Mouse (Mus musculus) stomach, embryonic 16.5 days (tissue): ENCODE data around the gene Slc6a19. TPM values are rescaled to one million over a fixed set of nuclear protein-coding genes. Genes with fewer than 3 reads are reported as not detected.

Experiments
- ATAC-seq: fragments of 200-750 bp; cut with Nextera tagmentation; 2 replicates; pipeline ENCODE4 v1.8.0; 2017; ENCODE audit warnings: moderate number of reproducible peaks, moderate TSS enrichment; ENCODE audit not compliant: insufficient read depth, low FRiP score
- H3K27ac ChIP-seq: fragments of 300-500 bp; sonication (generic); 2 replicates; pipeline ENCODE4 v1.5.1; 2014; ENCODE audit warnings: low read length
- H3K27me3 ChIP-seq: fragments of 300-500 bp; sonication (generic); 2 replicates; pipeline ENCODE4 v1.6.1; 2014; ENCODE audit warnings: low read length, control low read depth, mixed read lengths; ENCODE audit not compliant: control insufficient read depth, insufficient read depth
- H3K36me3 ChIP-seq: fragments of 300-500 bp; sonication (generic); 2 replicates; pipeline ENCODE4 v1.6.1; 2014; ENCODE audit warnings: low read length; ENCODE audit not compliant: control insufficient read depth, insufficient read depth
- H3K4me1 ChIP-seq: fragments of 300-500 bp; sonication (generic); 2 replicates; pipeline ENCODE4 v1.6.1; 2014; ENCODE audit warnings: low read length, control low read depth, mixed read lengths; ENCODE audit not compliant: control insufficient read depth, insufficient read depth
- H3K4me2 ChIP-seq: fragments of 300-500 bp; sonication (generic); 2 replicates; pipeline ENCODE4 v1.6.1; 2014; ENCODE audit warnings: low read depth, low read length, mixed read lengths
- H3K4me3 ChIP-seq: fragments of 300-500 bp; sonication (generic); replicated peaks from 2 replicates; pipeline ENCODE4 v1.5.1; 2014; ENCODE audit warnings: mild to moderate bottlenecking, low read length
- H3K9ac ChIP-seq: fragments of 300-500 bp; sonication (generic); 2 replicates; pipeline ENCODE4 v1.6.1; 2014; ENCODE audit warnings: low read length
- H3K9me3 ChIP-seq: fragments of 300-500 bp; sonication (generic); replicated peaks from 2 replicates; pipeline ENCODE4 v1.6.1; 2016; ENCODE audit warnings: low read length, control low read depth; ENCODE audit not compliant: control insufficient read depth
- WGBS: fragments of 180-500 bp; shearing (Covaris S2); extraction: QIAGEN DNeasy Blood & Tissue Kit; methylation state at CpG from one replicate; pipeline ENCODE4 v1.1.7; 2014; 5-methylcytosine and 5-hydroxymethylcytosine counted together
- polyA plus RNA-seq: library from polyadenylated mRNA; unstranded; fragments of >200 nt; fragmentation: Nextera tagmentation; extraction: Ambion mirVana; gene quantifications from 2 replicates; pipeline ENCODE4 v1.2.1, GENCODE M21; 2015

Gene Slc6a19
- polyA plus RNA-seq, 1 experiment from 2014 or later, result 3.3 TPM

- Histone ChIP-seq H3K9ac (no peak overlapping the region), H3K27me3 (no peaks in the 10 kb centered on the region), H3K4me2 (no peak overlapping the region), H3K4me1 (no peaks in the 10 kb centered on the region), H3K9me3 (no peaks in the 10 kb centered on the region), H3K36me3 (no peaks in the 10 kb centered on the region), H3K4me3 (no peak overlapping the region), H3K27ac (no peak overlapping the region)
- no peak for ATAC-seq
- 75% methylated on average over 6 of the region's 6 CpGs for WGBS
Observed at GRCm38 (mm10) chr13:73685502-73685901, 19.2 kb downstream of the Slc6a19 start.

DNA sequence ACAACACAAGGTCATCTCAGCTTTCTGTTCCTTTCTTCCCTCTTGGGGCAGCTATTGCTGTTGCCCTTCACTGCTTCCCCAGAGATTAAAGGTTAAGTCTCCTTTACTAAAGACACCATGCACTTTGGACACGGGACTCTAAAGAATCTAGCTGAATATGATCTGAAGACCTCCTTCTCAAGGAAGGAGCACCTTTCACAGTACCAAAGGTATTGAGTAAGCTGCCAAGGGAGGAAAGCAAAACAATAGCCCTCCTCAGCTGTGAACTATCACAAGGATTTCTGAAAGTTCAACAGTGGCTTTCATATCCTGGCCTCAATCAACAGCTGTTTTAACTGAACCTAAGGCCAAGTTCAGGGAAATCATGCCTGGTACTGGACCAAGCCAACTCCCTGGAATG, 20.3 kb downstream of the Slc6a19 start:
- no peaks in the 10 kb centered on the region for H3K36me3 ChIP-seq
- H3K9ac ChIP-seq, result no peak overlapping the region
- no peak for ATAC-seq
- H3K27ac ChIP-seq, result no peak overlapping the region
- no peak overlapping the region for H3K4me3 ChIP-seq
- H3K27me3 ChIP-seq, result no peaks in the 10 kb centered on the region
- no peaks in the 10 kb centered on the region for H3K9me3 ChIP-seq
- H3K4me2 ChIP-seq, result no peak overlapping the region
- WGBS, result 82% methylated on average over 1 of the region's 1 CpGs
- H3K4me1 ChIP-seq, result no peaks in the 10 kb centered on the region

DNA sequence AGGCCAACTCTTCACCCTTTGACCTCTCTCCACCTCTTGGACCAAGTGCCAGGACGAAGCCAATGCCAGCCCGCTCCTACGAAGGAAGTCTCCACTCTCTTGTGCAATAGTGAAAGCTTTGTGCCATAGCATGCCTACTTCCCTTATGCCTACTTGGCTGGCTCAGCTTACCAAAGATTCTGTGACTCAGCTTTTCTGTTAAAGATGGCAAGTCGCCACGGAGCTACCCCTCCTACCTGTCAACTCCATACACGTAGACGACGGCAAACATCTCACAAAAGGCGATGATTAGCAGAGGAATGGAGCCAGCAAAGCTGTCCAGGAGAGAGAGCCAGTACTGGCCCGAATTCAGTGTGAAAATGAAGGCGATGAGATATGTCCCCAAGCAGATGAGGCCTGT, 21.0 kb downstream of the Slc6a19 start:
- Histone ChIP-seq H3K9ac (no peak overlapping the region), H3K27me3 (no peaks in the 10 kb centered on the region), H3K4me2 (no peak overlapping the region), H3K27ac (no peak overlapping the region), H3K4me1 (no peaks in the 10 kb centered on the region), H3K36me3 (no peaks in the 10 kb centered on the region), H3K9me3 (no peaks in the 10 kb centered on the region), H3K4me3 (no peak overlapping the region)
- WGBS, result 86% methylated on average over 11 of the region's 11 CpGs
- ATAC-seq, result no peak

GRCm38 (mm10) chr13:73682226-73682625, 22.4 kb downstream of the Slc6a19 start:
- Histone ChIP-seq H3K4me1 (no peaks in the 10 kb centered on the region), H3K4me3 (no peak overlapping the region), H3K9ac (no peak overlapping the region), H3K4me2 (no peak overlapping the region), H3K36me3 (no peaks in the 10 kb centered on the region), H3K27me3 (no peaks in the 10 kb centered on the region), H3K27ac (no peak overlapping the region), H3K9me3 (no peaks in the 10 kb centered on the region)
- no peak for ATAC-seq
- WGBS, result 84% methylated on average over 2 of the region's 2 CpGs

DNA sequence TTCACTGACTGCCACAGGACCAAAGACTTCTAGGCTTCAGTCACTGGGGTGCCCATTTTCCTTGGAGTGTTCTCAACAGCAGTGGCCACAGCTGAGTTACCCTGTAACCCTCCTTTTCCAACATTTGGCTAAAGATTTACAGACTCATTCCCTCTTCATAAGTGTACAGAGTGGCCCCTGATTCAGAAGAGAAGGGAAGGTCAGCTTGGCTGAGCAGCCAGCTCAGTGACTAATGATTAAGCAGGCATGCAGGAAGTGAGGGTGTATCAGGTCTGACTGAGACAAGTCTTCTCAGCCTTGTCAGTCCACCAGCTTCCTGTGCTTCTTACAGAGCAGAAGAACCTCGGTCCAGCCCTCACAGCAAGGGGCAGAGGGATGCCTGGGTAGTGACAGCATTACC, 24.3 kb downstream of the Slc6a19 start:
- ATAC-seq, result peak; percentile 41; the same call in 1 of the 2 replicates
- Histone ChIP-seq H3K4me3 (no peak overlapping the region), H3K36me3 (no peaks in the 10 kb centered on the region), H3K27ac (no peak overlapping the region), H3K4me1 (no peaks in the 10 kb centered on the region), H3K27me3 (no peaks in the 10 kb centered on the region), H3K9ac (no peak overlapping the region), H3K9me3 (no peaks in the 10 kb centered on the region), H3K4me2 (no peak overlapping the region)
- 31% methylated on average over 1 of the region's 1 CpGs for WGBS

GRCm38 (mm10) chr13:73679311-73679710, 25.4 kb downstream of the Slc6a19 start:
- Histone ChIP-seq H3K9ac (no peak overlapping the region), H3K9me3 (no peaks in the 10 kb centered on the region), H3K27me3 (no peaks in the 10 kb centered on the region), H3K27ac (no peak overlapping the region), H3K4me2 (no peak overlapping the region), H3K4me3 (no peak overlapping the region), H3K36me3 (no peaks in the 10 kb centered on the region), H3K4me1 (no peaks in the 10 kb centered on the region)
- ATAC-seq, result no peak
- WGBS, result 49% methylated on average over 2 of the region's 2 CpGs

DNA sequence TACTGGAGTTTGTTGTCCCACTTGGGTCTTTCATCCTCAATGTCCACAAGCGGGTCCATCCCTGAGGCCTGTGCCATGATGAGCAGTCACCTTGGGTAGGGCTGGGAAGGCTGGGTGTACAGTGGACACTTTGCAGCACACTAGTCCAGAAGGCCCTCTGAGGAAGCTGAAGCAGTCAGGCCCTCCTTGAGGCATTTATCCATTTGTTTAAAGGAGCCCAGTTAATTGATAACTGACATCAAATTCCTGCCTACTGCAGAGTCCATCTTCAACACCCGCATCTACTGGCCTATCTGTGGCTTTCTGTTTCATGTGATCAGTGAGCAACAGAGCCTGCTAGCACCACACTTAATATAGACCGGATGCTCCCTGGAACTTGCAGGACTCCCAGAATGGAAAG, 26.8 kb downstream of the Slc6a19 start, which contains the start of gene Slc6a18:
TSS of gene Slc6a18 (minus strand) at position 171 of the 400 bp plus-strand sequence.
- H3K4me2 ChIP-seq, result no peak within 1 kb of the TSS
- no peak within 1 kb of the TSS for H3K9ac ChIP-seq
- no peak for ATAC-seq
- H3K4me3 ChIP-seq, result no peak within 1 kb of the TSS
- H3K27ac ChIP-seq, result no peak within 1 kb of the TSS
- WGBS, result 83% methylated on average over 3 of the region's 3 CpGs
- H3K4me1 ChIP-seq, result no peaks in the 10 kb centered on the region
- no peaks in the 10 kb centered on the region for H3K36me3 ChIP-seq
- H3K27me3 ChIP-seq, result no peaks in the 10 kb centered on the region
- no peaks in the 10 kb centered on the region for H3K9me3 ChIP-seq

DNA sequence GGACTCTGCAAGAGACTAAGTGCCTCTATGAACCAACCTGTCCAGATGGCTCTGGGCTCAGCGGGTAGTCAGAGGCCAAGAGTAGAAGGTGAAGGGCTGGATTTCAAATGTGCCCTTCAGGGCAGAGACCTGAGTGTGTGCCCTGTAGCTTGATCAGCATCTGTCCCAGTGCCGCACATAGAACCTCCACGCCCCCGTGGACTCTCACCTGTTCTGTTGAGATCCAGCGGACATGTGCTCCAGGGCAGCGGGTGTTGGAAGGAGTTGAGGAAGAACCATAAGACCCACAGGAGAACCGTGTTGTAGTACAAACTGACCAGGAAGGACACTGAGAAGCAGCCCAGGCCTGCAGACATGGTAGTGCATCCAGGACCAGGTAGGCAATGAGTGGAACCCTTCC, 29.5 kb downstream of the Slc6a19 start:
- no peak for ATAC-seq
- no peak overlapping the region for H3K27ac ChIP-seq
- 81% methylated on average over 7 of the region's 7 CpGs for WGBS

GRCm38 (mm10) chr13:73660163-73660695, 44.4 kb downstream of the Slc6a19 start:
- no peak for ATAC-seq
- Histone ChIP-seq H3K27me3 (no peaks in the 10 kb centered on the region), H3K4me2 (no peak overlapping the region), H3K36me3 (no peaks in the 10 kb centered on the region), H3K4me3 (no peak overlapping the region), H3K4me1 (no peaks in the 10 kb centered on the region), H3K27ac (no peak overlapping the region), H3K9me3 (no peaks in the 10 kb centered on the region), H3K9ac (no peak overlapping the region)
- 75% methylated on average over 2 of the region's 2 CpGs for WGBS

More for the DNA sequence above, 29.5 kb downstream of the Slc6a19 start:
- Histone ChIP-seq H3K9ac (no peak overlapping the region), H3K4me2 (no peak overlapping the region), H3K27me3 (no peaks in the 10 kb centered on the region), H3K9me3 (no peaks in the 10 kb centered on the region), H3K4me3 (no peak overlapping the region), H3K4me1 (no peaks in the 10 kb centered on the region), H3K36me3 (no peaks in the 10 kb centered on the region)
